Mouse (Mus musculus) right cerebral cortex, postnatal 10 days (tissue): Measurements from ENCODE around the gene Esrrg.

Source experiments
- DNase-seq, 2 experiments: peaks; one replicate each; pipeline ENCODE4 v3.0.0; 2021; ENCODE audit warnings: low spot score in 2 of 2

Esrrg gene

GRCm38 (mm10) chr1:187830937-187831336, 222.3 kb downstream of the Esrrg start:
- no peak for DNase-seq

- DNase-seq, result no peak
Measured at GRCm38 (mm10) chr1:187832851-187833250, 224.3 kb downstream of the Esrrg start.

GRCm38 (mm10) chr1:187834576-187834975, 226.0 kb downstream of the Esrrg start:
- DNase-seq, result peak; percentile 40 to 41

- DNase-seq, result no peak
Measured at GRCm38 (mm10) chr1:187836384-187836783, 227.8 kb downstream of the Esrrg start.

GRCm38 (mm10) chr1:187836876-187837275, 228.3 kb downstream of the Esrrg start:
- DNase-seq, result no peak

- no peak for DNase-seq
Measured at GRCm38 (mm10) chr1:187841629-187842028, 233.0 kb downstream of the Esrrg start.

- no peak for DNase-seq
Measured at GRCm38 (mm10) chr1:187842702-187843101, 234.1 kb downstream of the Esrrg start.

GRCm38 (mm10) chr1:187854148-187854547, 245.6 kb downstream of the Esrrg start:
- no peak for DNase-seq

- DNase-seq, result no peak
Measured at GRCm38 (mm10) chr1:187862339-187862738, 253.7 kb downstream of the Esrrg start.

- no peak for DNase-seq
Measured at GRCm38 (mm10) chr1:187868427-187868826, 259.8 kb downstream of the Esrrg start.

- DNase-seq, result no peak
Measured at GRCm38 (mm10) chr1:187872208-187872607, 263.6 kb downstream of the Esrrg start.

GRCm38 (mm10) chr1:187872744-187873143, 264.2 kb downstream of the Esrrg start:
- no peak for DNase-seq

GRCm38 (mm10) chr1:187873770-187874169, 265.2 kb downstream of the Esrrg start:
- no peak for DNase-seq

- DNase-seq, result no peak
Measured at GRCm38 (mm10) chr1:187887270-187887669, 278.7 kb downstream of the Esrrg start.

- DNase-seq, result no peak
Measured at GRCm38 (mm10) chr1:187888142-187888541, 279.6 kb downstream of the Esrrg start.

- no peak for DNase-seq
Measured at GRCm38 (mm10) chr1:187889096-187889495, 280.5 kb downstream of the Esrrg start.

GRCm38 (mm10) chr1:187891262-187891661, 282.7 kb downstream of the Esrrg start:
- no peak for DNase-seq

- no peak for DNase-seq
Measured at GRCm38 (mm10) chr1:187895459-187895858, 286.9 kb downstream of the Esrrg start.

GRCm38 (mm10) chr1:187896291-187896690, 287.7 kb downstream of the Esrrg start:
- DNase-seq, result no peak

GRCm38 (mm10) chr1:187896910-187897309, 288.3 kb downstream of the Esrrg start:
- no peak for DNase-seq

GRCm38 (mm10) chr1:187899541-187899940, 290.9 kb downstream of the Esrrg start:
- DNase-seq, result no peak

GRCm38 (mm10) chr1:187900756-187901155, 292.2 kb downstream of the Esrrg start:
- no peak for DNase-seq

- no peak for DNase-seq
Measured at GRCm38 (mm10) chr1:187902176-187902575, 293.6 kb downstream of the Esrrg start.

GRCm38 (mm10) chr1:187904731-187905130, 296.1 kb downstream of the Esrrg start:
- no peak for DNase-seq

- no peak for DNase-seq
Measured at GRCm38 (mm10) chr1:187907407-187907806, 298.8 kb downstream of the Esrrg start.
